Mouse (Mus musculus): ENCODE results near the gene Rab27a. TPM values are rescaled to one million over a fixed set of nuclear protein-coding genes. Genes with fewer than 3 reads are reported as not detected.
A peak's percentile ranks its signal among the peaks of the same experiment; 100 is the strongest.

Gene Rab27a
- polyA plus RNA-seq, 1 experiment from 2014 or later = 0.94 TPM

- no peaks in the 10 kb centered on the region for H3K36me3 ChIP-seq
- no peak overlapping the region for H3K4me2 ChIP-seq (replicated peaks)
- H3K9me3 ChIP-seq = no peaks in the 10 kb centered on the region
- no peak overlapping the region for H3K9ac ChIP-seq (replicated peaks)
- H3K27ac ChIP-seq = no peak overlapping the region
- 37% methylated on average over 7 of the region's 7 CpGs for WGBS
- H3K4me1 ChIP-seq (replicated peaks) = no peaks in the 10 kb centered on the region
- no peak for ATAC-seq
- H3K27me3 ChIP-seq = no peaks in the 10 kb centered on the region
- H3K4me3 ChIP-seq (replicated peaks) = no peak overlapping the region
Observed at GRCm38 (mm10) chr9:73079801-73080325, 35.2 kb downstream of the Rab27a start.

GRCm38 (mm10) chr9:73082291-73083000, 37.8 kb downstream of the Rab27a start:
- Histone ChIP-seq H3K4me1 (replicated peaks) (no peaks in the 10 kb centered on the region), H3K4me2 (replicated peaks) (no peak overlapping the region), H3K4me3 (replicated peaks) (no peak overlapping the region), H3K27ac (no peak overlapping the region), H3K9me3 (no peaks in the 10 kb centered on the region), H3K9ac (replicated peaks) (no peak overlapping the region), H3K36me3 (no peaks in the 10 kb centered on the region), H3K27me3 (no peaks in the 10 kb centered on the region)
- 79% methylated on average over 8 of the region's 8 CpGs for WGBS
- no peak for ATAC-seq

GRCm38 (mm10) chr9:73083956-73084355, 39.3 kb downstream of the Rab27a start:
- WGBS = 79% methylated on average over 6 of the region's 6 CpGs

GRCm38 (mm10) chr9:73085845-73086244, 41.2 kb downstream of the Rab27a start:
- Histone ChIP-seq H3K9me3 (no peaks in the 10 kb centered on the region), H3K27ac (no peak overlapping the region), H3K4me3 (replicated peaks) (no peak overlapping the region), H3K4me2 (replicated peaks) (no peak overlapping the region), H3K4me1 (replicated peaks) (no peaks in the 10 kb centered on the region), H3K27me3 (no peaks in the 10 kb centered on the region), H3K9ac (replicated peaks) (no peak overlapping the region), H3K36me3 (no peaks in the 10 kb centered on the region)
- WGBS = 83% methylated on average over 6 of the region's 6 CpGs
- no peak for ATAC-seq

More at GRCm38 (mm10) chr9:73083956-73084355, 39.3 kb downstream of the Rab27a start:
- H3K27ac ChIP-seq = no peak overlapping the region
- ATAC-seq = no peak
- H3K4me3 ChIP-seq (replicated peaks) = no peak overlapping the region
- H3K4me2 ChIP-seq (replicated peaks) = no peak overlapping the region
- H3K27me3 ChIP-seq = no peaks in the 10 kb centered on the region
- no peak overlapping the region for H3K9ac ChIP-seq (replicated peaks)
- no peaks in the 10 kb centered on the region for H3K36me3 ChIP-seq
- H3K4me1 ChIP-seq (replicated peaks) = no peaks in the 10 kb centered on the region
- H3K9me3 ChIP-seq = no peaks in the 10 kb centered on the region

- 57% methylated on average over 8 of the region's 8 CpGs for WGBS
- no peaks in the 10 kb centered on the region for H3K4me1 ChIP-seq (replicated peaks)
- no peaks in the 10 kb centered on the region for H3K27me3 ChIP-seq
- ATAC-seq = no peak
- no peaks in the 10 kb centered on the region for H3K9me3 ChIP-seq
- no peak overlapping the region for H3K27ac ChIP-seq
- no peak overlapping the region for H3K4me2 ChIP-seq (replicated peaks)
- H3K4me3 ChIP-seq (replicated peaks) = no peak overlapping the region
- no peak overlapping the region for H3K9ac ChIP-seq (replicated peaks)
- no peaks in the 10 kb centered on the region for H3K36me3 ChIP-seq
Observed at GRCm38 (mm10) chr9:73087121-73087520, 42.5 kb downstream of the Rab27a start.

- Histone ChIP-seq H3K27me3 (no peaks in the 10 kb centered on the region), H3K4me3 (replicated peaks) (no peak overlapping the region), H3K9ac (replicated peaks) (no peak overlapping the region), H3K4me1 (replicated peaks) (no peaks in the 10 kb centered on the region), H3K27ac (no peak overlapping the region), H3K9me3 (no peaks in the 10 kb centered on the region), H3K4me2 (replicated peaks) (no peak overlapping the region), H3K36me3 (no peaks in the 10 kb centered on the region)
- WGBS = 77% methylated on average over 5 of the region's 5 CpGs
- no peak for ATAC-seq
Observed at GRCm38 (mm10) chr9:73087581-73087980, 42.9 kb downstream of the Rab27a start.

- no peaks in the 10 kb centered on the region for H3K36me3 ChIP-seq
- H3K4me3 ChIP-seq (replicated peaks) = no peak overlapping the region
- ATAC-seq = no peak
- no peaks in the 10 kb centered on the region for H3K4me1 ChIP-seq (replicated peaks)
- no peaks in the 10 kb centered on the region for H3K9me3 ChIP-seq
- H3K9ac ChIP-seq (replicated peaks) = no peak overlapping the region
- 79% methylated on average over 16 of the region's 16 CpGs for whole genome bisulfite sequencing
- H3K27ac ChIP-seq = no peak overlapping the region
- no peaks in the 10 kb centered on the region for H3K27me3 ChIP-seq
- H3K4me2 ChIP-seq (replicated peaks) = no peak overlapping the region
Observed at GRCm38 (mm10) chr9:73089222-73089920, 44.7 kb downstream of the Rab27a start.

GRCm38 (mm10) chr9:73090121-73090520, 45.5 kb downstream of the Rab27a start:
- no peak for ATAC-seq
- H3K4me3 ChIP-seq (replicated peaks) = no peak overlapping the region
- no peaks in the 10 kb centered on the region for H3K27me3 ChIP-seq
- H3K36me3 ChIP-seq = no peaks in the 10 kb centered on the region
- 0 out of 2 replicates have a peak, but pooled peaks cover 3% of the 10 kb centered on the region for H3K4me1 ChIP-seq (replicated peaks)
- 79% methylated on average over 10 of the region's 10 CpGs for WGBS
- H3K27ac ChIP-seq = no peak overlapping the region
- no peak overlapping the region for H3K4me2 ChIP-seq (replicated peaks)
- H3K9me3 ChIP-seq = no peaks in the 10 kb centered on the region
- H3K9ac ChIP-seq (replicated peaks) = no peak overlapping the region

- H3K9ac ChIP-seq (replicated peaks) = no peak overlapping the region
- no peaks in the 10 kb centered on the region for H3K9me3 ChIP-seq
- 0 out of 2 replicates have a peak, but pooled peaks cover 3% of the 10 kb centered on the region for H3K4me1 ChIP-seq (replicated peaks)
- no peak overlapping the region for H3K27ac ChIP-seq
- H3K4me2 ChIP-seq (replicated peaks) = no peak overlapping the region
- 0% methylated on average over 1 of the region's 1 CpGs for WGBS
- no peak overlapping the region for H3K4me3 ChIP-seq (replicated peaks)
- H3K27me3 ChIP-seq = no peaks in the 10 kb centered on the region
- no peaks in the 10 kb centered on the region for H3K36me3 ChIP-seq
- 0 out of 2 replicates have a peak, but pooled peaks have one; percentile 21 for ATAC-seq
Observed at GRCm38 (mm10) chr9:73091747-73092146, 47.1 kb downstream of the Rab27a start.

GRCm38 (mm10) chr9:73094580-73094979, 49.9 kb downstream of the Rab27a start:
- ATAC-seq = peak; percentile 86
- H3K4me1 ChIP-seq (replicated peaks) = 0 out of 2 replicates have a peak, but pooled peaks cover 3% of the 10 kb centered on the region
- H3K4me2 ChIP-seq (replicated peaks) = peak overlapping the region; percentile 19; the same call in 1 of the 2 replicates
- no peak overlapping the region for H3K27ac ChIP-seq
- no peak overlapping the region for H3K9ac ChIP-seq (replicated peaks)
- no peak overlapping the region for H3K4me3 ChIP-seq (replicated peaks)
- WGBS = 39% methylated on average over 17 of the region's 17 CpGs
- no peaks in the 10 kb centered on the region for H3K9me3 ChIP-seq
- H3K27me3 ChIP-seq = no peaks in the 10 kb centered on the region
- H3K36me3 ChIP-seq = no peaks in the 10 kb centered on the region

GRCm38 (mm10) chr9:73097898-73098297, 53.2 kb downstream of the Rab27a start:
- Histone ChIP-seq H3K9ac (replicated peaks) (no peak overlapping the region), H3K4me2 (replicated peaks) (no peak overlapping the region), H3K27me3 (peaks cover 15% of the 10 kb centered on the region), H3K27ac (no peak overlapping the region), H3K36me3 (no peaks in the 10 kb centered on the region), H3K9me3 (no peaks in the 10 kb centered on the region), H3K4me1 (replicated peaks) (0 out of 2 replicates have a peak, but pooled peaks cover 3% of the 10 kb centered on the region), H3K4me3 (replicated peaks) (no peak overlapping the region)
- WGBS = 83% methylated on average over 2 of the region's 2 CpGs
- no peak for ATAC-seq

- peaks cover 10% of the 10 kb centered on the region for H3K4me1 ChIP-seq (replicated peaks)
- no peaks in the 10 kb centered on the region for H3K36me3 ChIP-seq
- no peak within 1 kb of the TSS for H3K4me2 ChIP-seq (replicated peaks)
- H3K27me3 ChIP-seq = peaks cover 49% of the 10 kb centered on the region
- no peak for ATAC-seq
- WGBS = 89% methylated on average over 5 of the region's 5 CpGs
- H3K9ac ChIP-seq (replicated peaks) = no peak within 1 kb of the TSS
- H3K27ac ChIP-seq = no peak within 1 kb of the TSS
- H3K4me3 ChIP-seq (replicated peaks) = no peak within 1 kb of the TSS; the same call in 1 of the 2 replicates
- no peaks in the 10 kb centered on the region for H3K9me3 ChIP-seq
Observed at GRCm38 (mm10) chr9:73101536-73101935, 56.9 kb downstream of the Rab27a start, which contains the start of gene Khdc3. TSS of gene Khdc3 (plus strand) at chr9:73101836.

All from midbrain, embryonic 13.5 days (tissue).